Mouse (Mus musculus) ES-E14 (cell line): ENCODE results near the gene Thap11. TPM values are rescaled to one million over a fixed set of nuclear protein-coding genes. Genes with fewer than 3 reads are reported as not detected.

Experiments used
- DNase-seq: peaks from one replicate; pipeline ENCODE4 v3.0.0-alpha.2; 2013; ENCODE audit warnings: low read depth, low spot score
- H3K27ac ChIP-seq: 2 replicates; pipeline ENCODE4 v1.5.1; 2012; ENCODE audit warnings: low read depth, mild to moderate bottlenecking, low read length, moderate library complexity, mixed read lengths; ENCODE audit not compliant: poor library complexity, insufficient read depth, severe bottlenecking
- H3K36me3 ChIP-seq: 2 replicates; pipeline ENCODE4 v1.6.1; 2012; ENCODE audit warnings: mild to moderate bottlenecking, low read length, moderate library complexity, mixed read lengths; ENCODE audit not compliant: control insufficient read depth, poor library complexity, insufficient read depth, severe bottlenecking
- H3K4me1 ChIP-seq, 2 experiments: fragments of 150-350 bp in 1 of 2; sonication (generic) in 1 of 2; 2 replicates each; pipeline ENCODE4 v1.6.1; 2012; ENCODE audit warnings: low read length in 2 of 2, mild to moderate bottlenecking in 1 of 2, mixed read lengths in 1 of 2; ENCODE audit not compliant: control insufficient read depth in 2 of 2, insufficient read depth in 2 of 2, poor library complexity in 1 of 2
- H3K4me3 ChIP-seq, 2 experiments: fragments of 150-350 bp in 1 of 2; sonication (generic) in 1 of 2; 2 replicates each; pipeline ENCODE4 v1.5.1; 2012; ENCODE audit warnings: low read length in 2 of 2, low read depth in 1 of 2, mild to moderate bottlenecking in 1 of 2, mixed read lengths in 1 of 2; ENCODE audit not compliant: insufficient read depth in 1 of 2, poor library complexity in 1 of 2, severe bottlenecking in 1 of 2
- H3K9ac ChIP-seq: 2 replicates; pipeline ENCODE4 v1.6.1; 2012; ENCODE audit warnings: low read depth, mild to moderate bottlenecking, low read length, mixed read lengths; ENCODE audit not compliant: poor library complexity, insufficient read depth, severe bottlenecking
- H3K9me3 ChIP-seq: fragments of 150-350 bp; sonication (generic); 2 replicates; pipeline ENCODE4 v1.6.1; 2012; ENCODE audit warnings: low read depth, mild to moderate bottlenecking, low read length; ENCODE audit not compliant: control insufficient read depth, insufficient read depth
- CHD2 ChIP-seq: IDR thresholded peaks from 2 replicates; pipeline ENCODE4 v1.6.1; 2014; ENCODE audit warnings: mild to moderate bottlenecking, low read depth, low read length, inconsistent platforms
- HCFC1 ChIP-seq: IDR thresholded peaks from 2 replicates; pipeline ENCODE4 v1.6.1; 2012; ENCODE audit warnings: low read length, inconsistent platforms, borderline replicate concordance; ENCODE audit not compliant: insufficient read depth
- MAFK ChIP-seq: IDR thresholded peaks from 2 replicates; pipeline ENCODE4 v1.6.1; 2014; ENCODE audit warnings: mild to moderate bottlenecking, low read depth, low read length, inconsistent platforms; ENCODE audit not compliant: insufficient read depth
- ZC3H11A ChIP-seq: IDR thresholded peaks from 2 replicates; pipeline ENCODE4 v1.6.1; 2012; ENCODE audit warnings: low read depth, mild to moderate bottlenecking, inconsistent platforms, low read length, borderline replicate concordance
- ZNF384 ChIP-seq: IDR thresholded peaks from 2 replicates; pipeline ENCODE4 v1.6.1; 2012; ENCODE audit warnings: low read depth, low read length, inconsistent platforms
- in situ Hi-C, 2 experiments: fragments of 600-800 bp; cut with MboI; formaldehyde crosslinking; loops; one replicate each; pipeline ENCODE4 v1.15.1; 2025; ENCODE audit warnings: low sequenced_read_pairs in 2 of 2, inconsistent platforms in 1 of 2; ENCODE audit not compliant: unreplicated experiment in 2 of 2
- total RNA-seq: library from RNA; depleted of rRNA; stranded (reverse); fragments of 300-350 nt; gene quantifications from 2 replicates; pipeline ENCODE4 v1.2.3, GENCODE M21; 2012

The Thap11 gene
- total RNA-seq, 1 experiment, result 52.5 TPM

DNA sequence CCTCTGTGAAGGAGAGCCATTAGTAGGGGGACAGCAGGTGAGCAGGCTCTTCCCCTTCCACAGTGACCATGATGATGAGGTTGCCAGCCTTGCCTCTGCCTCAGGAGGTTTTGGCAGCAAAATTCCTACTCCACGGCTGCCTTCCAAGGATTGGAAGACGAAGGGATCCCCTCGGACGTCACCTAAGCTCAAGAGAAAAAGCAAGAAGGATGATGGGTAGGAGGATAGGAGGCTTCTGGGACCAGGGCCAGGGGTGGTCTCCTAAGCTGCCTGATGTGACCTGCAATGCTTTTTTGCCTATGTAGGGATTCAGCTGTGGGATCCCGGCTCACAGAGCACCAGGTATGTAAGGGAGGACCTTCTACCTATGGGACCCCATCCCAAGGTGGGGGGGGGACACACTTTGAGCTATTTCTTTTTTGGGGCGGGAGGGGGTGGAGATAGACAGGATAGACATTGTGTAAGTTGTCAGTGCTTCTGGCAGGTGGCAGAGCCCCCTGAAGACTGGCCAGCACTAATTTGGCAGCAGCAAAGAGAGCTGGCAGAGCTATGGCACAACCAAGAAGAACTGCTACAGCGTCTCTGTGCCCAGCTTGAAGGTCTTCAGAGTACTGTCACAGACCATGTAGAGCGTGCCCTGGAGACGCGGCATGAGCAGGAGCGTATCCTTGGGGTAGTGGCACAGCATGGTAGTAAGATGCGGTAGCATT, 35.0 kb downstream of the Thap11 start:
- in situ Hi-C loops, result no loop called here
- Histone ChIP-seq H3K27ac (no peak overlapping the region), H3K4me3 (no peak overlapping the region), H3K36me3 (peaks cover 65% of the 10 kb centered on the region), H3K9ac (no peak overlapping the region), H3K9me3 (no peaks in the 10 kb centered on the region), H3K4me1 (peaks cover 0 to 10% of the 10 kb centered on the region in 2 experiments; a peak in 1 of 4 replicates)
- DNase-seq, result no peak
- TF ChIP-seq HCFC1 (no peak), ZNF384 (no peak), ZC3H11A (no peak), CHD2 (no peak), MAFK (no peak)

- DNase-seq, result no peak
- in situ Hi-C loops, result no loop called here
- Histone ChIP-seq H3K4me3 (no peak overlapping the region), H3K4me1 (peaks cover 0 to 10% of the 10 kb centered on the region in 2 experiments; a peak in 1 of 4 replicates), H3K9me3 (no peaks in the 10 kb centered on the region), H3K9ac (no peak overlapping the region), H3K36me3 (peaks cover 59% of the 10 kb centered on the region), H3K27ac (no peak overlapping the region)
- TF ChIP-seq HCFC1, result no peak
- TF ChIP-seq ZC3H11A, result no peak
- no peak for TF ChIP-seq CHD2
- no peak for TF ChIP-seq MAFK
- TF ChIP-seq ZNF384, result no peak
These were observed 35.9 kb downstream of the Thap11 start for GRCm38 (mm10) chr8:105890870-105891269.

DNA sequence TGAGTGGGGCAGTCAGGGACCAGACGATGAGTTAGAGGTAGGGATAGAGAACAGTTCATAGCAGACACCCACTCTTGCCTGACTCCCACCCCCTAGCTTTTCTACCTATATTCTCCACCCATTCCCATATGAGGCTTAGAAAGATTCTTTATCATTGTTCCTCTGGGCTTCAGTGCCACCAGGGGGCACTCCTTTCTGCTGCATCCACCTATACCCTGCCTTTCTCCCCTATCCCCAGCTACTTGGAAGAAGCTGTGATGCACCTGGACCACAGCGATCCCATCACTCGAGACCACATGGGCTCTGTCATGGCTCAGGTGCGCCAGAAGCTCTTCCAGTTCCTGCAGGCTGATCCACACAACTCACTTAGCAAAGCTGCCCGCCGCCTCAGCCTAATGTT, 37.5 kb downstream of the Thap11 start:
- Histone ChIP-seq H3K27ac (no peak overlapping the region), H3K9ac (no peak overlapping the region), H3K9me3 (no peaks in the 10 kb centered on the region), H3K36me3 (peaks cover 43% of the 10 kb centered on the region), H3K4me3 (no peak overlapping the region), H3K4me1 (peaks cover 0 to 10% of the 10 kb centered on the region in 2 experiments; a peak in 1 of 4 replicates)
- DNase-seq, result peak; percentile 27
- TF ChIP-seq ZNF384 (no peak), MAFK (no peak), HCFC1 (no peak), CHD2 (no peak), ZC3H11A (no peak)
- in situ Hi-C loops, result no loop called here

GRCm38 (mm10) chr8:105893339-105893738, 38.4 kb downstream of the Thap11 start, which contains the start of gene Nrn1l:
Gene Nrn1l (plus strand): TSS chr8:105893567.
- peaks cover 34% of the 10 kb centered on the region for H3K36me3 ChIP-seq
- peak; percentile 85 for DNase-seq
- TF ChIP-seq HCFC1, result no peak
- no peak for TF ChIP-seq CHD2
- TF ChIP-seq ZNF384, result no peak
- TF ChIP-seq ZC3H11A, result no peak
- no peak for TF ChIP-seq MAFK
- H3K4me3 ChIP-seq, result peak within 1 kb of the TSS; percentile 17 to 38; a peak in 2 of 4 replicates
- in situ Hi-C loops, result no loop called here
- 0 out of 2 replicates have a peak within 1 kb of the TSS, but pooled peaks have one; percentile 26 for H3K9ac ChIP-seq
- no peak within 1 kb of the TSS for H3K27ac ChIP-seq
- H3K9me3 ChIP-seq, result no peaks in the 10 kb centered on the region
- peaks cover 0 to 10% of the 10 kb centered on the region in 2 experiments; a peak in 1 of 4 replicates for H3K4me1 ChIP-seq
